Mouse (Mus musculus): ENCODE data around the gene Cdk4. TPM values are rescaled to one million over a fixed set of nuclear protein-coding genes. Genes with fewer than 3 reads are reported as not detected.
A peak's percentile ranks its signal among the peaks of the same experiment; 100 is the strongest.

Cdk4 gene
- polyA plus RNA-seq, 3 experiments from 2014 or later, result 284 to 347 (median 295) TPM

DNA sequence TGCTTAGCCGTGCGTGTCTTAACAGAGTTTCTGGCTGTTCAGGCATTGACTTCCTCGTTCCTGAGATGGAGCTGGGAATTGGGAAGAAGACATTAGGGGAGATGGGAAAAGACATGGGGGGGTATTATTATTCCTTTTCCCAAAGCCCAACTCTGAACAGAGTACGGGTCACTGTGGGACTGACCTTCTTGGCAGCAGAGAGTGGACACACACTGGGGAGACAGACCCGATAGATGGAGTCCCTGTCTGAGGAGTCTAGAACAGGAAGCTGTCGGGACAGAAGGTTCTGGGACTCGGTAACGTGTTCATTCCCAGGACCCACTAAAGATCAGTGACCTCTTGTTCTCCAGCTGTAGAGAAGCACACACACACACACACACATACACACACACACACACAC, 12.3 kb downstream of the Cdk4 start:
- peak; percentile 6 for ATAC-seq

DNA sequence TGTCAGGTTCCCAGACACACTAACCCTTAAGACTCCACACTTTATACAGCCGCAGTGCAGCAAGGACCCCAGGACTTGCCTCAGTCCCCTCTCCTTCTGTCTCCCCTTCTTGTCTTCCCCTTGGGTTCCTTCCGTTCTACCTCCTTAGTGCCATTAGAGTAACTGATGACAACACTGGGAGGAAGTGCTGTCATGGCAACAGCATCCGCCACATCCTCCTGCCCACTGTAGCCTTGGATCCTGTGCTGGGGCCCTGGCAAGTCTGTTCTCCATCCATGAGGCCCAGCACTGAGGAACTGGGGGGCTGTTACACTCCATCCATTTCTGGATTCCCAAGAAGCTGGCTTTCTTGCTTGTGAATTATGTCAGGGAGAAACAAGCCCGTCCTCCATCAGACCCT, 12.7 kb downstream of the Cdk4 start:
- peak; percentile 92 for ATAC-seq

DNA sequence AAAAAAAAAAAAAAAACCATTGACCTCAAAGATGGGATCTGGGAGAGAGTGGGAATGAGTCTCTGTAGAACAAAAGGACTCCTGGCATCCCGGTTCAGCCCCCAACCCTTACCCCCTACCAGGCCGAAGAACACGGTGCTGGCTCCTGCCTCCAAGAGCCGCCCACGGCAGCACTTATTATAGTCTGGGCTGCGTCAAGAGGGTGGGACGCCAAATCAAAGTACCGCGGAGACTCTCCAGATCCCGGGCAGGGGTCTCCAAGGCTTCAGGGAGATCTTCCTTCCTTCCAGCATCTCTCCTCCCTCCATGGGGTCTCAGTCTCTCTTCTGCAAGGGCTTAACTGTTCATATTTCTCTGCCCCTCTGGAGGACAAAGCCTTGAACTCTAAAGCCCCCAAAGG, 14.2 kb downstream of the Cdk4 start:
- ATAC-seq, result no peak

DNA sequence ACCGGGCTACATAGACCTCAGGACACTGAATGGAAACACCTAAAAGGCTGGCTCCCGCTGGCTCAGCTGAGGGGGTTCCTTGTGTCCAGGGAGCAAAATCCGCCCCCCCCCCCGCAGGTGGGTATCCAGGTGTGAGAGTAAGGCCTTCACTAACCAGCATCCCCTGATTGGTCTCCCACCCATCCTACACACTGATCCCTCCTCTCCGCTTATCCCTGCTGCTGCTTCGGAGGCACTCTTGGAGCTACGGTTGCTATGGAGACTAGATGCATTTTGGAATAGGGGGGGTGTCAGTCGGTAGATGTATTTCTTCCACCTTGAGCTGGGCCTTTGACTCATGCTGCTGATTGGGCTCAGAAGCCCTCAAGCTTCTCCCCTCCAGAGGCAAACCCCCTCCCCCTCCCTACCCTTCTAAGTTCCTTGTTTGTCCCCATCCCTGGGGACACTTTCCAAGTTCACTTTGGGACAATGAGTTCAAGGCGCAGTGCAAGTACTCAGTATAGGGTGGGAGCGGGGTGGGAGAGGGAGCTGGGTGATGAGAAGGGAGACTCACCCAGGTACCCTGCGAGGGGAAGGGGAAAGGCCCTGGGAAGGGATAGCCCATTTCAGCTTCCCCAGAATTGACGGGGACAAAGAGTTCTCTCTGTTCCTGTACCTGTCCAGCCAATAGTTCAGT, 14.8 kb downstream of the Cdk4 start:
- ATAC-seq, result no peak

DNA sequence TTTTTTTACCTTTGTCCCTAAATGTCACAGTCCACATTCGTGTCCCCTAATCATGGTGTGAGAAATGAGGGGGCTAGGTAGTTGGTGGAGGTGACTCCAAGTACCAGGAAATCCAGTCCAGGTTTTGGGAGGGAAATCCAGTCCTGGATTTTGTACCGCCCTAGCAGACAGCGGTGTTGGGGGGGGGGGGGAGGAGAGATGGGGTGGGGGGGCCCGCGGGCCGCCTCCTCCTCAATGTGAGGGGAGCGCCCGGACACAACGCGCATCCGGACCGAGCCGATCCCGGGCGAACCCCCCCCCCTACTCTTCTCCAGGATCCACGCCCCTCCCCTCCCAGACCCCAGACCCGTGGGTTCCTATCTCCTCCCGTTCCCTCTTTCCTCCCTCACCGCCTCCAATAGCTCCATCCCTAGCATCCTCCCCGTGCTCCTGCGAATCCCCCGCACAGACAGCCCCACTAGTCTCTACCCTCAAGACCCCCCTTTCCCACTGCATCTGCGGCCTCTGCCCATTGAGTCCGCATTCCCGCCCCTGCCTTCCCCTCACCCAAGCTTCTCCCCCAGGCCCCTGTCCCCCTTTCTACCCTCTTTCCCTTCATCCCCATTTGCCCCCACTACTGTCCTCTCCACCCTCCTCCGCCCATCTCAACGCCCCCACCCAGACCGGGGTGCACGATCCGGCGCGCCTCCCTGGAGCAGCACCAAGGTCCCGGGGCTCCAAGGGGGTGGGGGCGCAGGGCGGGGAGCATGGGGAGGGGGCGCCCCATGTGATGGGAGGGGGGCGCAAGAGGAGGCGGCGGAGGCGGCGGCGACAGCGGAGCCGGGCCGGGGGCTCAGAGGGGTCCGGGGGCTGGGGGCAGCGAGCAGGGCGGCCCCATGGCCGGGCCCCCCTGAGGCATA, 15.6 kb downstream of the Cdk4 start:
- ATAC-seq, result no peak

DNA sequence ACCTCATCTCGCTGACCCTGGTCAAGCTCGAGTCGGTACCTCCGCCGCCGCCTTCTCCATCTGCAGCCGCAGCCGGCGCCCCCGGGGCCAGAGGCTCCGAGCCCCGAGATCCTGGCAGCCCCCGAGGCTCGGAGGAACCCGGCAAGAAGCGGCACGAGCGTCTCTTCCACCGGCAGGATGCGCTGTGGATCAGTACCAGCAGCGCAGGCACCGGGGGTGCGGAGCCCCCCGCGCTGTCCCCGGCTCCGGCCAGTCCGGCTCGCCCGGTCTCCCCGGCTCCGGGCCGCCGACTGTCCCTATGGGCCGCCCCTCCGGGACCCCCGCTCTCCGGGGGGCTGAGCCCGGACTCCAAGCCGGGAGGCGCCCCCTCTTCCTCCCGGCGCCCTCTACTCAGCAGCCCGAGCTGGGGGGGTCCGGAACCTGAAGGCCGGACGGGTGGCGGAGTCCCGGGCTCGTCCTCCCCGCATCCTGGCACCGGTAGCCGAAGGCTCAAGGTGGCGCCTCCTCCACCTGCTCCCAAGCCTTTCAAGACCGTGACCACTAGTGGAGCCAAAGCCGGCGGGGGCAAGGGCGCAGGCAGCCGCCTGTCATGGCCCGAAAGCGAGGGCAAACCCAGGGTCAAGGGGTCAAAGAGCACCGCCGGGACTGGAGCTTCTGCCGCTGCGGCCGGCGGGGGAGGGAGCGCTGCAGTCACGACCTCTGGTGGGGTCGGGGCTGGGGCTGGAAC, 16.5 kb downstream of the Cdk4 start:
- ATAC-seq, result no peak

DNA sequence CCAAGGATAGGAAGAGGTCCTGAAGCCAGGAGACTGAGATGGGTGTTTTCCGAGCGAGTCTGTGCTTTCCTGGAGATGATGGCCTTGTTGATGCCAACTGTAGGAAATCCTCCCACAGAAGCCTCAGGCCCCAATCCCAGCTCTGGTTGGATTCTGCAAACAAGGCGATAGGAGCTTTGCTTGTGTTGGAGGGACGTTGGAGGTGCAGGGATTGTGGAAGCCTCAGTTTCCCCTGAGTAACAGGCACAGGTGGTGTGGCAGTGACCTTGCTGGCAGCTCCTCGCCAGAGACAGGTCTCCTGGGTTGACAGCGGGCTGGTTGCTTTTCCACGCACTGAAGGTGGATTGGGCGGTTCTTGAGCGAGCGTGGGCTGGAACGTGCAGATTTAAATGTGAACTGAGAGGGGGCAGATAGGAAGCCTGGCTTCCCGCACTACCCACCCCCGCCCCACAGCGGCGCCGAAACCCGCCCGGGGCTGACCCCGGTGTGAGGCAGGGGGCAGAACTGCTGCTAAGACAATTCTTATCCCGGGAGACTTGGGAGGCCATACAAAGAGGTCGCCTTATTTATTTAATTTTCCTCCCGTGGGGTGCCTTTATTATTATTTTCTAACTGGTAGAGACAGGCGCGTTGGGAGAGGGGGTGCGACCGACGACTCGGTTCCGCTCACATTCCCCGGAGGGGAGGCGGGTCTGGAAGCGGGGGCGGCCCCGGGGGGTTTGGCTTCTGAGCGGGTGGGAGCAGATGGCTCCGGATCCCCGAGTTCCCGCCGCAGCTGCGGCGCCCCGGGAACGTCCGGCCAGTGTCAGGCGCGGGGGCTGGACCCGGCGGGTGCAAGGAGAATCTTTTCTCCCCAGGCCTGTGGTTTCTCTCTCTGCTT, 17.8 kb downstream of the Cdk4 start:
- ATAC-seq, result no peak

DNA sequence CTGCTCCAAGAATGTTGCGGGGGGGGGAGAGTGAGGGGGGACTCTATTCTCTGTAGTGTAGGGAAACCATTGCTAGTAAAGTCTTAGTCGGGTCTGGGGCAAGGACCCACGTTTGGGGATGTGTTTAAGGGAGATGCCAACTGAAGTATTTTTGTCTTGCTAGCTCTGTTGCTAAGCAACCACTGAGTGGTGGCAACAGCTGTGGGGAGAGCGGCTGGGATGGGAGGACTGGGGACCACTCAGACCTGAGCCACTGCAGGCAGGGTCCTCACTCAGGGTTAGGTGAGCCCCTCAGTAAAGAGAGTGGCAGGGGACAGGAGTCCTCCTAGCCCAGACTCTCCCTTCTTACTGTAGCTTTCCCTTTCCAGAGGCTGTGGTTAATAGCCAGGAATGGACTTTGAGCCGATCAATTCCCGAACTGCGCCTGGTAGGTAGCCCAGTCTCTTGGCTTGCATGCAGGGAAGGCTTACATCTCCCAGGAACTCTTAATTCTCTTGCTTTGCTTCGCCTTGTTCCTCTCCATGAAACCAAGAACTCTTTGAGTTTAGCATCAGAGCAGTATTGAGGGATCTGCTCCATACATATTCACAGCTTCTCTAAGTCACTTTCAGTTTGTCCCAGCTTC, 18.8 kb downstream of the Cdk4 start:
- ATAC-seq, result no peak

DNA sequence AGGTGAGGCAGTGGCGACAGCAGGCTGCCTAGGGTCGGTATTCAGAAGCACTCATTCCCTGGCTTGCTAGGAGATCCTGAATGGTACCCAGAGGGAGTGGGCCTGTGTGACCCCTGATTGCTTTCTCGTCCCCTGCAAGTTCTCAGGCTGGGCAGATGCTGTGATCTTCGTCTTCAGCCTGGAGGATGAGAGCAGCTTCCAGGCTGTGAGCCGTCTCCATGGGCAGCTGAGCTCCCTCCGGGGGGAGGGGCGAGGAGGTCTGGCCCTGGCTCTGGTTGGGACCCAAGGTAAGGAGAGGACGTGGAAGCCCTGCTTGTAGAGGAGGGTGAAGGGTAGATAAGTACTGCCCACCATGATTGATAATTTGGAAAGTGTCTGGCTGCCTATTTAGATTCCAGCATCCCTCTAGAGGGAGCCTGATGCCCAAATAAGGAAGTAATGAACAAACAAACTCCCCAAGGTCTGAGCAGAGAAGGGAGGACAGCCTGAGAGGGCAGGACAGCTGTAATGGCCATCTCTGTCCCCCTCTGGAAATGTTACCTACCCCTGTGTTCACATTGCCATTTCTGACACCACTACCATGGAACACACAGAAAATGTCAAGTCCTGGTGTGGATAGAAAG, 20.1 kb downstream of the Cdk4 start:
- ATAC-seq, result no peak

DNA sequence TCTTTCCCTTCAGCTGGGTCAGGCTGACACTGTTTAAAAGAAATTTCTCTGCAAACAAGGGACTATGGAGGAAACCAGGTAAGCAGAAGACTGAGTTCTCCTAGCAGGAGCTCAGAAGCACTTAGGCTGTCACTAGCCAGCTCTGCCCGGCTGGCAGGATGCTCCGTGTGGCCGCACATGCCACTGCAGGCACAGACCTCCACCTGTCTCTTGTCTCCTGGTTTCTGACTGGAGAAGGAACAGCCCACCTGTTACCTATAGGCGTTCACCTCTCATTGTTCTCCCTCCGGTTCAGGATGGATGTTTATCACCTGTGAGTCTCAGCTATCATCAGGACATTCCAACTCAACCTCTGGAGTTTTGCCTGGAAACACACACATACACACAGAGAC, 20.6 kb downstream of the Cdk4 start:
- ATAC-seq, result no peak

DNA sequence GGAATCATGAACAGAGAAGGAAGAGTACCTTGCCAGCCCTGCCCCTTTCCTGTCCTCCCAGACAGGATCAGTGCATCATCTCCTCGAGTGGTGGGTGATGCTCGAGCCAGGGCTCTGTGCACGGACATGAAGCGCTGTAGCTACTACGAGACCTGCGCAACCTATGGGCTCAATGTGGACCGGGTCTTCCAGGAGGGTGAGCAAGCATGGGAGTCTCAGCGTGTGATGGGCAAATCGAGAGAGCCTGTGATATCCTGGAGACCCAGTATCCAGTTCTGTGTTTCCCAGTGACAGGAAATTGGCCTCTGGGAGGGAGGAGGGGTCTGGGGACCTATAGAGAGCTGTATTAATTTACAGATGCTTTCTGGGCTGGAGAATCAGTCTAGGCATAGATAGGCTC, 21.7 kb downstream of the Cdk4 start:
- no peak for ATAC-seq

DNA sequence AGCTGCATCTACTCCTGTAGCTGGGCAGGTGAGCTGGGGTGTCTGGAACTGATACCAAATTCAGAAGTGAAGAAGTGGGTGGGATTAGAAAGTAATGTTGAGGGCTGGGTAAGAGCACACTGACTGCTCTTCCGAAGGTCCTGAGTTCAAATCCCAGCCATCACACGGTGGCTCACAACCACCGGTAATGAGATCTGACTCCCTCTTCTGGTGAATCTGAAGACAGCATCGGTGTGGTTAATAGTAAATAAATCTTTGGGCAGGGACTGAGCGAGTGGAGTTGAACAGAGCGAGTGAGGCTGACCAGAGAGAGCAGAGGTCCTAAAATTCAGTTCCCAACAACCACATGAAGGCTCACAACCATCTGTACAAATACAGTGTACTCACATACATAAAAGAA, 22.3 kb downstream of the Cdk4 start:
- ATAC-seq, result no peak

DNA sequence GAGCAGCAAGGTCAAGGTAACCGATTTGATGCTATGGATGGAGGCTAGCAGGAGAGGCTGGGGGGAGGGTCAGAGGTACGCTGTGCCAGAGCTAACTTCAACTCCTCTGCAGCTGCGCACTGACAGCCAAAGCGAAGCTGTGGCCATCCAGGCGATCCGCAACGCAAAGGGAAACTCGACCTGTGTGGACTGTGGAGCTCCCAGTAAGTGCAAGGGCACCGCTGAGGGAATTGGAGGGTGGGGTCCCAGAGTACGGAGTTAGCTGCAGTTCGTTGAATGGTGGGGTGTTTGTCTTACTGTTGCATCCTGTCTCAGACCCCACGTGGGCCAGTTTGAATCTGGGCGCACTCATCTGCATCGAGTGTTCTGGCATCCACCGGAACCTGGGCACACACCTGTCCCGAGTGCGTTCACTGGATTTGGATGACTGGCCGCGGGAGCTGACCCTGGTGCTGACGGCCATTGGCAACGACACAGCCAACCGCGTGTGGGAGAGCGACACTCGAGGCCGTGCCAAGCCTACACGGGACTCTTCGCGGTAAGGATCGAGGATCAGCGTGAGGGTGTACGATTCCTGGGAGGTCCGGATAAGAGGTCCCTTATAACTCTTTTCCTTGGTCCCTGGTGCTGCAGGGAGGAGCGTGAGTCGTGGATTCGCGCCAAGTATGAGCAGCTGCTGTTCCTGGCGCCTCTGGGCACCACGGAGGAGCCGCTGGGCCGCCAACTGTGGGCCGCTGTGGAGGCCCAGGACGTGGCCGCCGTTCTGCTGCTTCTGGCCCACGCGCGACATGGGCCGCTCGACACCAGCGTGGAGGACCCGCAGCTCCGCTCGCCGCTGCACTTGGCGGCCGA, 27.5 kb downstream of the Cdk4 start:
- ATAC-seq, result no peak

DNA sequence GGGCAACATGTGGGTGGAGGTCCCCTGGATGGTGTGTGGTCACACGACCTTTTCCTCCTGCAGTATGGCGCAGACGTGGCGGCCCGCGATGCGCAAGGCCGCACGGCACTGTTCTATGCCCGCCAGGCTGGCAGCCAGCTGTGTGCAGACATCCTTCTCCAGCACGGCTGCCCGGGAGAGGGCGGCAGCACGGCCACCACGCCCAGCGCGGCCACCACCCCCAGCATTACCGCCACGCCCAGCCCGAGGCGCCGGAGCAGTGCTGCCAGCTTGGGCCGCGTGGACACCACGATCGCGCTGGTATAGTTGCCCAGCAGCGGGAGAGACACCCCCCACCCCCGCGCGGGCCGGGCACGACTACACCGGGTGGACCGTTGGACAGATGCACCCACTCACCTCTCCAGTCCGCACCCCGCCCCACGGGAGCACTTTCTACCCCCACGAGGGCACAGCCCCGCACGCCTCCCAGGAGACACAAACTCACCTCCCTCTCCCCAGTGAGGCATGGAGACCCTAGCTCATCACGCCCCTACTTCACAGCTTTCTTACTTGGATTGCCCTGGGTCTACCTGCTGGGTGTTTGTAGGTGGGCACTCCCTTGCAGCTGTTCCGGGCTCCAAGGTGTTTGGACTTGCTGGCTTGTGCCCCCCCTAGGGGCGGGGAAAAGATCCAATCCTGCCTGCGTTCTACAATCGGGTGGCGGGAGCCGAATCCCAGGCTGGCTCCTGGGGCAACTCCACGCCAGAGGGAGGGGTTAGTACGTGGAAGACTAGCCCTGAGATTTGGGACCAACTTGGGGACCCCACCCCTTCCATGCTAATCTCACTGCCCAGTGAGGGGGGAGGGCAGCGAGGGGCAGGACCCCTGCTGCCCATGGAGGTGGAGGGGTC, 28.4 kb downstream of the Cdk4 start:
- no peak for ATAC-seq

DNA sequence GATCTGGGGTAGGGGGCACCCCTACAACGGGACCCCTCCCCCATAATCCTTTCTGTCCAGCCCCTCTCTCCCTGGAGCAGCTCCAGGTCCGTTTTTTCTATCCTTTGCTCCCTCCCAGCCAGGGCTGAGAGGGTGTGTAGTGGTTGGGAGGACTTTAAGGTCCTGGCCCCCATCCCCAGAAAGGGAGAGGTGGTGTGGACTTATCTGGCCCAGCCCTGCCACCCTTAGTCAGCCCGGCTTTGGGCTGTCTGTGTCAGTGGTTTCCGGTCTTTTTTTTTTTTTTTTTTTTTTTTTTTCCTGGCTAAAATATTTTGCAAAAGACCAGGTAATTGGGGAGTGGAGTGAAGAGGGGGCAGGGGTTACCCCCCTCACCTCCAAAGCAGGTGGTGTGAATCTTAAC, 29.4 kb downstream of the Cdk4 start:
- ATAC-seq, result no peak

DNA sequence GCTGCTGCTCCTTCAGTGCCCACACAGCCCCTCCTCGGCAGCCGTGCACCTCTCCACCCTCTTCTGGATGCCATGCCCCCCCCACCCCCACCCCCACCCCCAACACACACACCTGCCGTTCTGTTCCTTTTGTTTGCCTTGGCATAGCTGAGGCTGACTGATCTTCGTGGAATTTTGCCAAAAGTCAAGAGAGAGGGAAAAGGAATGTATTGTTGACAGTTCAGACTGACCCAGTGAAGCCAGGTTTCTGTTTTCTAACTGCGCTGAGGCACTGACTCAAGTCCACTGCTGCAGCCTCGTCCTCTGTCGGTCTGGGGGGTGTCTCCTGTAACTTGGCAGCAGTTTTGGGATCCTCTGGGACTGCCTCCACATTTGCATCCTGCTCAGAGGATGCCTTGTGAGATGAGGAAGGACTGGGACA, 31.1 kb downstream of the Cdk4 start:
- ATAC-seq, result no peak

DNA sequence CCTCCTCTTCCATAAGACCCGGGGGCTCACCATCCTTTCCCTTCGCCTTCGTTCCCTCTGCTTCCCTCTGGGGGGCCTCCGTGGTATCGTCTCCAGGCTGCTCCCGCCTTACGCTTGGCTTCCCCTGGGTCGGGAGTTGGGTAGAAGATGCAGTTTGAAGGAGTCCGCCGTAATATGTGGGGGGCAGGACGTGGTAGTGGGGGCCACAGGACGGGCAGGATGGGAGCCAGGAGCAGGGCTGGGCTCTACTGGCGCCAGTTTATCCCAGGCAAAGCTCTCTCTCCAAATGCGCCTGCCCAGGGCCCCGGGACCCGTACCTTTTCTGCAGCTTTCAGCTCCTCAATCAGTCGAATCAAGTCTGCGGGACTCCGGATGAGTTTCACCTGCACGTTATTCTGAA, 35.2 kb downstream of the Cdk4 start:
- no peak for ATAC-seq

DNA sequence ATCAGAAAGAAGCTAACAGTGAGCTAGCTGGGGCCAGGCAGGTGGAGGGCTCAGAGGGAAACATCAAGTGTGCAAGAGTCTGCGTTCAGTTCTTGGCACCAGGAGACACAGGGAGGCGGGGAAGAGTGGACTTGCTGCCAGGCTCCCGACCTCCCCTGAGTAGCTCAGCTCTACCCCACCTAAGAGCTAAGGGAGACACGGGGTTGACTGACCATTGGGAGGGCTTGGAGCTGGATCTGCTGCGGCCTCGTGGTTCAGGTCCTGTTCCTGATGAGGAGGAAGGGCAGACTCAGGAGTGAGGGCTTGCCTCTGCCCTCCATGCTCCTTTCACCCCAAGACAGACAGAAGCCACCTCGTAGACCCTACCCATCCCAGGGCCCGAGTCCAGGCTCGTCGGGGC, 35.9 kb downstream of the Cdk4 start:
- no peak for ATAC-seq

DNA sequence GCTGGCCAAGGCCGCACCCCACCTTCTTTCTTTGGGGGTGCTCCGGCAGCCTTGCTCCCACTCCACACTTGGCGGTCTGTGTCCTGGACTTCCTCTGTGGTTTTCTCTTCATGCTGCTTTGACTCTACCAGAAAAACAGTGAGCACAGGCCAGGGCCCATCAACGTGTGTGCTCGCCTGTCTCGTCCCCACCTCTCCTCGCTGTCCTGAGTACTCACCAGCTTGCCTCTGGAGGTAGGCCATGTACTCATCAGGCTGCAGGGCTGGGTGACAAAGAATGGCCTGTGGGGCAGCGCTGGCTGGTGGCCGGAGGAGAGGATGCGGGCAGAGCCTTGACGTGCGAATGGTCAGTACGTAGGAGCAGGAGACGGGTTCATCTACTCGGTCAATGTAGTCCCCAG, 36.5 kb downstream of the Cdk4 start:
- no peak for ATAC-seq

DNA sequence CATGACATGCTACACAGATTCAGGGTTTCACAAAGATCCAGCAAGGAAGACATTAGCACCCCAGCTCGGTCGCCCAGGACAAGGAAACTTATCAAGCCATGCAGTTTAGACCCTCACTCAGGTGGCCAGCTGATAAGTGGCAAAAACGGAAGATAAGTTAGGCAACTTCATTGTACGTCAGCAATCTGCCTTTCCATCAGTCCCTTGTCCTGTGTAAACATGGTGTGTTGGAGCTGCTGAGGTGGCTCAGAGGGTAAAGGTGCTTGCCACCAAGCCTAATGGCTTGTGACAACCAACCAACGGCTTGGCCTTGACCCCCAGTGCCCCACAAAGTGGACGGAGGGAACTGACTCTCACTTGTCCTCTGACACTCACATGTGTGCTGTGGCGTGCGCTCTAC, 37.1 kb downstream of the Cdk4 start:
- no peak for ATAC-seq
